Mouse (Mus musculus): ENCODE data around the gene Rpap3.

DNA sequence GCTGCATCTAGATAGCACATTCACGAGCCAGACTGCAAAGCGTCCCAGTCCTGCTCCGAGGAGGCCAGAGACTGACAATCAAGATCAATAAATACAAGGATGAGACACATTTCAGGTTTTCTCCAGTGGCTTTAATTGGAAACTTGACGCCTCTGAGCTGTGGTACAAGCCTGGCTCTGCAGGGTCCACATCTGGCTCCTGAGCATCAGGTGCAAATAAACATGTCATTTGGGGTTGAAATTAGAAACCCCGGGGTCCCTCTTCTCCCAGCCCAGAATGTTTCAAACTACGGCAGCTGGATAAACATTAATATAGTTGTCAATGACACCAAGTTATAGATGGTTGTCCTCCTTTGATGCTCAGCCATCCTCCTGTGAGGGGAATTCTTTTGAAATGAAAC is 5.3 kb upstream of the Rpap3 start:
- TF ChIP-seq ZKSCAN1 (IDR thresholded peaks at IDR 0.05; ENCODE audit: borderline replicate concordance, low read depth, low read length) (no peak), CTCF (conservative IDR thresholded peaks at IDR 0.05 in 1 of 2, IDR thresholded peaks at IDR 0.05 in 1 of 2; ENCODE audit: low read depth in 2 of 2, low read length in 2 of 2) (no peak)
